Mouse (Mus musculus): ENCODE data around the gene Vps13d.

DNA sequence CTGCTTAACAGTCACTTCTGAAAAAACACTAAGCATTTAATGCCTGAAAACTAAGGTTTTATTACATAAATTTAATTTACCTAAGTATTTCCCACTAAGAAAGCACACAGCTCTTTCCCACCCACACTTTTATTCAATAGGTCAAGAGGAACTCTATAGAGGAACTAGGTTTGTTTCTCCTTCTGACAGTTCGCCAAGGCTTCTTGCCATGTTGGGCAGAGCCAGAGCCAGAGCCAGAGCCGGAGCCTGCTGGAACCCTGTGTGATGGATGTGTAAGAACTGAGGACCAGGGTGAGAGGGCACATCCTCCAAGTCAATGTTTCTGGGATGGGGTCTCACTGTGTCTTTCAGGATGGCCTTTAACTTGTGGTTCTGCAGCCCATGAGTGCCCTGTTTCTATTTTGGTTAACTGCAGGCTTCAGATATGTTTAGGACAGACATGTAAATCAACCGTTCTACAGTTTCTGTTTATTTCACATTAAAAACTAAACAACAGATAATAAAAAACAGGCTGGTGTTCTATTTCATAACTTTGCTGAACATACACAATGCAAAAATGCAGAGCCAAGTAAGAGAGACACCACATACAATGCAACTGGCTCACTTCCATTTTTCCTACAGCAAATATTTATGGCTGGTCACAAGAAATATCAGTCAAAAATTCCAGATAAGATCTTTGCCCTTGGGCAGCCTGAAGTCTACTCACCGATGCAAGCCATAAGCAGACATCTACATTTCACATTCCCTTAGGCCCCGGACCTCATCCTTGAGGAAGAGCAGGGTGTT lies 157.0 kb downstream of the Vps13d start:
- TF ChIP-seq EP300 (IDR thresholded peaks at IDR 0.05; ENCODE audit: low read depth) (no peak), CTCF (IDR thresholded peaks at IDR 0.05; ENCODE audit: low read depth) (no peak)
